Mouse (Mus musculus) myocyte (in vitro differentiated cells): ENCODE data around the gene Mcemp1.

Source experiments
- MAX ChIP-seq: IDR thresholded peaks from one replicate; pipeline ENCODE4 v1.6.1; 2011; ENCODE audit warnings: low read depth, mild to moderate bottlenecking, control low read depth
- POLR2A ChIP-seq: IDR thresholded peaks from one replicate; pipeline ENCODE4 v1.6.1; 2011; ENCODE audit warnings: low read depth, mild to moderate bottlenecking, control low read depth, moderate library complexity; ENCODE audit not compliant: insufficient read length
- REST ChIP-seq: IDR thresholded peaks from one replicate; pipeline ENCODE4 v1.6.1; 2011; ENCODE audit warnings: mild to moderate bottlenecking, control low read depth, moderate library complexity; ENCODE audit not compliant: insufficient read depth, insufficient read length
- TCF3 ChIP-seq: IDR thresholded peaks from one replicate; pipeline ENCODE4 v1.6.1; 2011; ENCODE audit warnings: low read depth, control low read depth; ENCODE audit not compliant: insufficient read length
- USF1 ChIP-seq: IDR thresholded peaks from one replicate; pipeline ENCODE4 v1.6.1; 2011; ENCODE audit warnings: low read depth, mild to moderate bottlenecking, control low read depth, moderate library complexity

- no peak for TF ChIP-seq REST
- TF ChIP-seq MAX = no peak
- no peak for TF ChIP-seq POLR2A
- TF ChIP-seq USF1 = no peak
- TF ChIP-seq TCF3 = no peak
Measured at GRCm38 (mm10) chr8:3690774-3691173, 25.2 kb downstream of the Mcemp1 start.
